Mouse (Mus musculus): ENCODE measurements around the gene Sectm1a.

DNA sequence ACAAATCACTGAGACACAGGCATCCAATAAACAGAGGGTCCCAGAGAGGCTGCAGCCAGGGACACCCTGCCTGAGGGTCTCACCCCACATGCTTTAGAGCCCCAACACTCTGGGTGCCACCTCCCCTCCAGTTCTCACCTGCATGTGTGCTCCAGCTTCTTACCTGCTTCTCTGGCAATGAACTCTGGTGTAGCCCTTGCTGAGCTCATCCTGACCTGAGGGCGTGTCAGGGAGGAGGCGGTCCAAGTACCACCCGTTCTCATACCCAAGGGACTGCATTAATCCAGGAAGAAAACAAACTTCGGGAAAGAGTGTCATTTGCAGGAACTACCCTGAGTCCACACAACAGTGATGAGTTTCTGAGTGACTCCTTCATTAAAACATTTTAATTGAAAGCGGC, 17.6 kb downstream of the Sectm1a start, which contains the start of gene Sectm1b:
- TF ChIP-seq POLR2A (IDR thresholded peaks at IDR 0.05; ENCODE audit: borderline replicate concordance, extremely low read depth, insufficient read depth, insufficient read length, poor library complexity, severe bottlenecking): no peak
- no peak for TF ChIP-seq CTCF (IDR thresholded peaks at IDR 0.05; ENCODE audit: borderline replicate concordance, extremely low read depth, insufficient read depth, insufficient read length)

Measured in brain, embryonic 14.5 days (tissue).